Mouse (Mus musculus): ENCODE measurements around the gene Trcg1. TPM values are rescaled to one million over a fixed set of nuclear protein-coding genes. Genes with fewer than 3 reads are reported as not detected.

Gene Trcg1
- polyA plus RNA-seq, 1 experiment from 2014 or later, result not detected

DNA sequence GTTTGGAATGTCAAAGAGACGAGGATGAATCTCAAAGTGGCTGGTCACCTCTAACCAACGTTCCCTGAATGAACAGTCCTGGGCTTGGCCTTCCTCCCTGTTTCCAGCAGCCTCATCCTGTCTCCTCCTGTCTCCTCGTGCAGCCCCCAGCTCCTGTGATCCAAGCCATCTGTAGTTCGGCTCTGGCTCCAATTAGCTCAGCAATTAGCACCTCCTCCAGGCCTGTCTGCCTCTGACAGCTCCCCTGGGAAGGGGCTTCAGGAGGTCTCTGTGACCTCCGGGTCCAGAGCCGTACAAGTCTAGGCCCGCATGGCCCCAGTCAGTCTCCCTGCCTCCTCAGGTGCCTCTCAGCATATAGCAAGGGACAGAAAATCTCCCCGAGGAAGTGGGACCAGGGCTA, 34.0 kb downstream of the Trcg1 start:
- Histone ChIP-seq H3K4me1 (replicated peaks) (peaks cover 27% of the 10 kb centered on the region), H3K27ac (no peak overlapping the region), H3K9me3 (no peaks in the 10 kb centered on the region)

DNA sequence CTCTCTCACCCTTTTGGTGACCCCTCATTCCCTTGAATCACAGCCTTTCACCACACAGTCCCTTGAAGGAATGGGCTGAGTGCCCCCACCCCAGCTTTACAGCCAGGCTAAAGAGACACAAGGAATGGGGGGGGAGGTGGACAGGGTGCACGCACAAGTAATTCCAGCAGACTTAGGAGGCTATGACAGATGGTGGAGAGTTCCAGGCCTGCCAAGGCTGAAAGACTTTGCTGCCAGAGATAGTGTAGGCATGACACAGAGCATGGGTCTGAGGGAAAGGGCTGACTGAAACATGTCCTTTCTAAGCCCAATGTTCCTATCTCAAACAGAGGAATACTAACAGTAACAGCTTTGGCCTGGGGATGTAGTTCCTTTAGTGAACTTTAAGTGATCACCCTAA, 34.7 kb downstream of the Trcg1 start:
- no peak for ATAC-seq (ENCODE audit: low FRiP score)
- no peak overlapping the region for H3K27ac ChIP-seq
- no peaks in the 10 kb centered on the region for H3K36me3 ChIP-seq
- no peaks in the 10 kb centered on the region for H3K9me3 ChIP-seq
- H3K9ac ChIP-seq, result no peak overlapping the region
- H3K4me1 ChIP-seq (replicated peaks), result peaks cover 27% of the 10 kb centered on the region
- H3K27me3 ChIP-seq, result peaks cover 11% of the 10 kb centered on the region; the same call in 1 of the 2 replicates
- H3K4me3 ChIP-seq, result no peak overlapping the region
- H3K4me2 ChIP-seq, result no peak overlapping the region
- WGBS, result 68% methylated on average over 1 of the region's 1 CpGs

More for the DNA sequence above, 34.0 kb downstream of the Trcg1 start:
- Histone ChIP-seq H3K27me3 (peaks cover 18% of the 10 kb centered on the region), H3K4me3 (no peak overlapping the region), H3K4me2 (no peak overlapping the region), H3K36me3 (no peaks in the 10 kb centered on the region), H3K9ac (no peak overlapping the region)
- WGBS, result 25% methylated on average over 8 of the region's 8 CpGs
- ATAC-seq (ENCODE audit: low FRiP score), result no peak

- Histone ChIP-seq H3K27ac (no peak overlapping the region), H3K9ac (no peak overlapping the region), H3K36me3 (no peaks in the 10 kb centered on the region), H3K9me3 (no peaks in the 10 kb centered on the region), H3K27me3 (peaks cover 7% of the 10 kb centered on the region; the same call in 1 of the 2 replicates), H3K4me2 (no peak overlapping the region), H3K4me1 (replicated peaks) (peaks cover 23% of the 10 kb centered on the region), H3K4me3 (no peak overlapping the region)
- ATAC-seq (ENCODE audit: low FRiP score), result no peak
- 56% methylated on average over 9 of the region's 9 CpGs for WGBS
These were observed 35.6 kb downstream of the Trcg1 start for GRCm38 (mm10) chr9:57271837-57272562.

DNA sequence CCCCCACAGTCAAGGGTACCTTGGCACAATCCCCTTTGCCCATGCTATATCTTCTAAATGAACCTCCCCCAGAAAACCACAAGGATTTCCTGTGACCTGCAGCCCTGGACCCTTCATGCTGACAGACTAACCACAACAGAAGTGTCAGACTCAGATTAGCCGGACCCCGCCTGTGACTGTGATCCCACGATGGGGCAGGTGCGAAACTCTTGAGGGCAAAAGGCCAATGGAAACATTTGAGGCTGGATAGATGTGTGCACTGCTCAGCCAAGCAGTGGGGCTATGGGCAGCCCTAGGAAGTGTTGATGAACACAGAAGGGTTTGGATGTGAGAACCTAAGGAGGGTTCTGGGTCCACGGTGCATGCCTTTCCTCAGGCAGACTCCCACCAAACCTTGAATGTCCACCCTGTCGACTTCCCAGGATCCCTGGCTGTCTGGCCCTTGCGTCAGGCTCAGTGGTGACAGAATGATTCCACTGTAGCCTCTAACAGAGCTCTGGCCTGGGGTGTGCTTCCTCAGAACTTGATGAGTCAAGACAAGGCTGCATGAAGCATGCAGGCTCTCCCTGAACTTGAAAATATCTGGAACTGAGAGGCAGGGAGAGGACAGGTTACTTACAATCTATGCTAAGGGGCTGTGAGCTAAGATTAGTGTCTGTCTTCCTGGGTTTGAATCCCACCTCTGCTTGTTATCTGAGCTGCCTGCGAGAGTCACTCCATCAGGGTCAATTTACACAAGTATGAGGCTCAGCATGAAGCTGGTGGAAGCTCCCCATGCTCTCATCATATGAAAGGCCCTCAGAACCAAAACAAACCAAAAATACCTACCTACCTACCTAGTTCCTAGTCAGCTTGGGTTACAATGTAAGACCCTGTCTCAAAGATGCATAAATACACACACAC, 36.8 kb downstream of the Trcg1 start:
- Histone ChIP-seq H3K4me2 (no peak overlapping the region), H3K9me3 (no peaks in the 10 kb centered on the region), H3K27ac (no peak overlapping the region), H3K4me3 (no peak overlapping the region), H3K9ac (no peak overlapping the region), H3K36me3 (no peaks in the 10 kb centered on the region), H3K27me3 (peaks cover 7% of the 10 kb centered on the region; the same call in 1 of the 2 replicates), H3K4me1 (replicated peaks) (peaks cover 11% of the 10 kb centered on the region; the same call in 1 of the 2 replicates)
- WGBS, result 58% methylated on average over 8 of the region's 8 CpGs
- no peak for ATAC-seq (ENCODE audit: low FRiP score)

DNA sequence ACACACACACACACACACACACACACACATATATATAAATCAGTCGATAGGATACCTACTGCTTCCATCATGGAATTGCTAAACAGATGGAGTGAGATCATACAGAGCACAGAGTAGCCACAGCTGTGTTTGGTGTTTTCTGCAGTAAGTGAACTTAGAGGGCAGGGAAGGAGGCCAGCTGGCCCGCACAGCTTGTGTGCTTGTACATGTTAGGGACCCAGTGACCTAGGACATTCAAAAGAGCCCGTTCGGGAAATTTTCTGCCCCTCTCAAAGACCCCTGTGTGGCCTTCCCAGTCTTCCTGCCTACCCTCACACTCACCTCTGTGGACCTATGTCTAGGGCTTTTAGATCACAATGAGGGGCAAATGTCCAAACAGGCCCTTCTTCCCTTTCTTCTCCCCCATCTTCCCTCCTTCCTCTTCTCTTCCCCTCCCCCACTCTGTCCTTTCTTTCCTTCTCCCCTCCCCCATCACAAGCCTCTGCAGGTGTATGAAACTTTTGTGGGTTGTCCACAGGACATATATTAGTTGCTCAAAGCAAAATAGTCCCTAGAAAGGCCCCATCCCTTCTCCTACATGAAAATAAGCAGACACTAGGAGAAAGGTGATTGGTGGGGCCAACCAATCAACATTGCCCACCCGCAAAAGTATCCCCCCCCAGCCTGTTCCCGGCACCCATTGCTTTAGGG, 37.6 kb downstream of the Trcg1 start:
- no peak overlapping the region for H3K9ac ChIP-seq
- no peaks in the 10 kb centered on the region for H3K36me3 ChIP-seq
- H3K9me3 ChIP-seq, result no peaks in the 10 kb centered on the region
- peaks cover 7% of the 10 kb centered on the region; the same call in 1 of the 2 replicates for H3K27me3 ChIP-seq
- 33% methylated on average over 6 of the region's 6 CpGs for WGBS
- H3K4me2 ChIP-seq, result no peak overlapping the region
- no peak overlapping the region for H3K4me3 ChIP-seq
- H3K4me1 ChIP-seq (replicated peaks), result peaks cover 4% of the 10 kb centered on the region; the same call in 1 of the 2 replicates
- no peak for ATAC-seq (ENCODE audit: low FRiP score)
- H3K27ac ChIP-seq, result no peak overlapping the region

- no peak overlapping the region for H3K4me2 ChIP-seq
- H3K4me1 ChIP-seq (replicated peaks), result peaks cover 3% of the 10 kb centered on the region
- no peak for ATAC-seq (ENCODE audit: low FRiP score)
- no peak overlapping the region for H3K4me3 ChIP-seq
- H3K27me3 ChIP-seq, result peaks cover 14% of the 10 kb centered on the region; the same call in 1 of the 2 replicates
- no peaks in the 10 kb centered on the region for H3K36me3 ChIP-seq
- no peak overlapping the region for H3K9ac ChIP-seq
- H3K9me3 ChIP-seq, result no peaks in the 10 kb centered on the region
- no peak overlapping the region for H3K27ac ChIP-seq
These were observed 40.0 kb downstream of the Trcg1 start for GRCm38 (mm10) chr9:57276311-57276710.

DNA sequence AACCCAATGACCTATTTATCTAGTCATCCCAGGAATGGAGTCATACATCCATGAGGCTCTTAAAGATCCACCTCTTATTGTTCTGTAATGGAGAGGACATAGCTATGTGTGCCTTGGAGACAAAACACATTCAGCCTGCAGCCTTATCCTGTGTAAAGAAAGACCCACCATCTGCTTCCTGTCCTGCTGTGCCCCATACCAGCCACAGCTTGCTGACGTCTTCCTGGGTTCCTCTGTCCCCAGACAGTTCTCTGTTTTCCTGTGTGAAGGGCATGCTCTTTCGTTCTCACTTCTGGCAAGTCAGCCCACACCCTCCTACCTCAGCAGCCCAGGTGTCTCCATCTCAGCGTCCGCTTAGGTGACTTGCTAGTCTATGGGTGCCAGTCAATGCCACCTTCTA, 41.9 kb downstream of the Trcg1 start:
- Histone ChIP-seq H3K4me3 (no peak overlapping the region), H3K27ac (no peak overlapping the region), H3K4me2 (no peak overlapping the region), H3K4me1 (replicated peaks) (peaks cover 11% of the 10 kb centered on the region), H3K36me3 (no peaks in the 10 kb centered on the region), H3K9ac (no peak overlapping the region), H3K9me3 (no peaks in the 10 kb centered on the region), H3K27me3 (peaks cover 18% of the 10 kb centered on the region; the same call in 1 of the 2 replicates)
- WGBS, result 58% methylated on average over 4 of the region's 4 CpGs
- no peak for ATAC-seq (ENCODE audit: low FRiP score)

- Histone ChIP-seq H3K4me2 (no peak overlapping the region), H3K4me1 (replicated peaks) (peaks cover 11% of the 10 kb centered on the region), H3K36me3 (no peaks in the 10 kb centered on the region), H3K27ac (no peak overlapping the region), H3K9me3 (no peaks in the 10 kb centered on the region), H3K27me3 (peaks cover 17% of the 10 kb centered on the region; the same call in 1 of the 2 replicates), H3K9ac (no peak overlapping the region), H3K4me3 (no peak overlapping the region)
- 70% methylated on average over 4 of the region's 4 CpGs for WGBS
- no peak for ATAC-seq (ENCODE audit: low FRiP score)
These were observed 43.1 kb downstream of the Trcg1 start for GRCm38 (mm10) chr9:57279441-57279840.

GRCm38 (mm10) chr9:57281549-57281948, 45.2 kb downstream of the Trcg1 start:
- Histone ChIP-seq H3K27me3 (peaks cover 17% of the 10 kb centered on the region; the same call in 1 of the 2 replicates), H3K4me1 (replicated peaks) (peaks cover 11% of the 10 kb centered on the region), H3K9me3 (no peaks in the 10 kb centered on the region), H3K9ac (peak overlapping the region; percentile 65; the same call in 1 of the 2 replicates), H3K4me2 (peak overlapping the region; percentile 50), H3K36me3 (no peaks in the 10 kb centered on the region), H3K4me3 (peak overlapping the region; percentile 19), H3K27ac (no peak overlapping the region)
- WGBS, result 12% methylated on average over 20 of the region's 20 CpGs
- 0 out of 2 replicates have a peak, but pooled peaks have one; percentile 63 for ATAC-seq (ENCODE audit: low FRiP score)

DNA sequence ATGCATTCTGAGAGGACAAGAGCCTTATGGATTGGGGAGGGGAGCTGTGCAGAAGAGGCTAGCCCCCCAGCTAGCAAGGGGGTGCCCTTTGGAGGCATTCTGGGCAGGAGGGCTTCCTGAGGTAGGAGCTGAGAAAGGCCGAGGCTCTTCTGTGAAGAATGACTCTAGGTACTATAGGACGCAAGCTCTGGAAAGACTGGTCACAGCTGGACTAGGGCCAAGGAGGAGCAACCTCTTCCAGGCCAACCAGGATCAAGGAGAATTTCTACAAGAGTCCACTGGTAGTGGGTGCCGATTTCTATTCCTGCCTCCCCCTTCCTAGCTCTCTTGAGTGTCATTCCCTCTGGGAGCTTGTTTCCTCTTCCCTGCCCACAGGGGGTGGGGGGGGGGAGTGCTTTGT, 46.3 kb downstream of the Trcg1 start:
- no peak overlapping the region for H3K27ac ChIP-seq
- ATAC-seq (ENCODE audit: low FRiP score), result no peak
- no peak overlapping the region for H3K4me2 ChIP-seq
- WGBS, result 76% methylated on average over 3 of the region's 3 CpGs
- H3K4me3 ChIP-seq, result no peak overlapping the region
- H3K27me3 ChIP-seq, result peaks cover 17% of the 10 kb centered on the region; the same call in 1 of the 2 replicates
- no peaks in the 10 kb centered on the region for H3K9me3 ChIP-seq
- H3K36me3 ChIP-seq, result no peaks in the 10 kb centered on the region
- peaks cover 11% of the 10 kb centered on the region for H3K4me1 ChIP-seq (replicated peaks)
- H3K9ac ChIP-seq, result no peak overlapping the region

DNA sequence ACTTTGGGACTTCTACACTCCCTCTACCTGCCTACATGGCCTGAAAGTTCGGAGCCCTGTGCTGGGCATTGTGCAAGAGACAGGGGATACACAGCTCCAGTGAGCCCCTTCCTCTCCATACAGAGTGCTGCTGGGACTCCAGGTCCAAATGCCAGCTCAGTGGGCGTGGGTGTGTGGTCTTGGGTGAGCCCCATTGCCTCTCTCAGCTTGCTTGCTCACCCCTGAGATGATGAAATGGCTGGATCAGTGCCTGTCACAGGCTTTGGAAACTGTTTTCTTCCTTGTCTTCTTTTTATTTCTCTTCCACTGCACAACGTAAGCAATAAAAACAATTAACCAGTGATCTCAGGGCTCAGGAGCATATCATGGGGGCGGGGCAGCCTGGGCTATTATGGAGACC, 47.0 kb downstream of the Trcg1 start:
- peaks cover 11% of the 10 kb centered on the region for H3K4me1 ChIP-seq (replicated peaks)
- ATAC-seq (ENCODE audit: low FRiP score), result no peak
- 73% methylated on average over 4 of the region's 4 CpGs for WGBS
- no peaks in the 10 kb centered on the region for H3K36me3 ChIP-seq
- H3K4me2 ChIP-seq, result no peak overlapping the region
- no peak overlapping the region for H3K4me3 ChIP-seq
- no peak overlapping the region for H3K9ac ChIP-seq
- no peaks in the 10 kb centered on the region for H3K9me3 ChIP-seq
- peaks cover 17% of the 10 kb centered on the region; the same call in 1 of the 2 replicates for H3K27me3 ChIP-seq
- H3K27ac ChIP-seq, result no peak overlapping the region

- H3K36me3 ChIP-seq, result no peaks in the 10 kb centered on the region
- 85% methylated on average over 6 of the region's 6 CpGs for WGBS
- ATAC-seq (ENCODE audit: low FRiP score), result no peak
- no peak overlapping the region for H3K4me2 ChIP-seq
- H3K9ac ChIP-seq, result no peak overlapping the region
- no peaks in the 10 kb centered on the region for H3K9me3 ChIP-seq
- H3K27me3 ChIP-seq, result peaks cover 6% of the 10 kb centered on the region; the same call in 1 of the 2 replicates
- H3K27ac ChIP-seq, result no peak overlapping the region
- no peak overlapping the region for H3K4me3 ChIP-seq
- H3K4me1 ChIP-seq (replicated peaks), result no peaks in the 10 kb centered on the region
These were observed 50.8 kb downstream of the Trcg1 start for GRCm38 (mm10) chr9:57287183-57287582.

All from hindbrain, embryonic 13.5 days (tissue).